Mouse (Mus musculus): Measurements from ENCODE around the gene Cd300lg. TPM values are rescaled to one million over a fixed set of nuclear protein-coding genes. Genes with fewer than 3 reads are reported as not detected.

Gene Cd300lg
- total and polyA plus RNA-seq, 3 experiments = not detected

- Histone ChIP-seq H3K27me3 (replicated peaks) (peaks cover 80% of the 10 kb centered on the region), H3K4me1 (ENCODE audit: control insufficient read depth in 1 of 2, insufficient read depth in 2 of 2) (peaks cover 0 to 9% of the 10 kb centered on the region in 2 experiments; a peak in 2 of 4 replicates), H3K79me2 (replicated peaks; ENCODE audit: control insufficient read depth, extremely low read depth, insufficient read depth, poor library complexity, severe bottlenecking) (no peaks in the 10 kb centered on the region), H3K27ac (ENCODE audit: insufficient read depth, low read depth) (no peak overlapping the region), H3K4me2 (ENCODE audit: insufficient read depth, low read depth, poor library complexity, severe bottlenecking) (no peak overlapping the region), H3K4me3 (replicated peaks in 1 of 3; ENCODE audit: low read depth in 2 of 3, low read length in 2 of 3, poor library complexity in 1 of 3) (no peak overlapping the region), H3K9me3 (replicated peaks; ENCODE audit: low read length) (peaks cover 3% of the 10 kb centered on the region), H3K36me3 (replicated peaks in 1 of 2; ENCODE audit: control insufficient read depth in 1 of 2, insufficient read depth in 1 of 2, low read length in 1 of 2) (no peaks in the 10 kb centered on the region), H3K9ac (ENCODE audit: insufficient read depth, low read depth) (no peak overlapping the region)
- dilution Hi-C loops (cut with MboI; ENCODE audit: extremely low pct_ligation_motif_present, extremely low pct_unique_long_range_greater_than_20kb, low sequenced_read_pairs) = no loop called here
- in situ Hi-C loops (cut with MboI; ENCODE audit: low pct_ligation_motif_present, low pct_unique_long_range_greater_than_20kb, low sequenced_read_pairs) = no loop called here
- no peak for DNase-seq (ENCODE audit: extremely low read depth)
- TF ChIP-seq E2F4 (IDR thresholded peaks at IDR 0.05; ENCODE audit: insufficient replicate concordance, low read depth, low read length) (no peak), POLR2AphosphoS2 (IDR thresholded peaks at IDR 0.05; ENCODE audit: low read depth, low read length) (no peak), CTCF (conservative IDR thresholded peaks at IDR 0.05 in 1 of 2, IDR thresholded peaks at IDR 0.05 in 1 of 2; ENCODE audit: low read depth in 2 of 2, low read length in 2 of 2) (no peak), SIN3A (IDR thresholded peaks at IDR 0.05; ENCODE audit: low read length) (no peak), CHD2 (IDR thresholded peaks at IDR 0.05; ENCODE audit: low read length) (no peak), PAX5 (IDR thresholded peaks at IDR 0.05; ENCODE audit: low read length) (no peak), UBTF (IDR thresholded peaks at IDR 0.05; ENCODE audit: low read depth, low read length) (no peak), MAZ (IDR thresholded peaks at IDR 0.05; ENCODE audit: low read depth, low read length) (no peak), ETS1 (conservative IDR thresholded peaks at IDR 0.05; ENCODE audit: low read depth, low read length) (no peak), USF1 (IDR thresholded peaks at IDR 0.05; ENCODE audit: low read depth, low read length) (no peak), RAD21 (IDR thresholded peaks at IDR 0.05; ENCODE audit: low read depth, low read length) (no peak), EP300 (IDR thresholded peaks at IDR 0.05; ENCODE audit: low read length) (no peak), CHD1 (IDR thresholded peaks at IDR 0.05; ENCODE audit: low read depth, low read length) (no peak), TCF12 (IDR thresholded peaks at IDR 0.05; ENCODE audit: low read depth, low read length) (no peak), MXI1 (IDR thresholded peaks at IDR 0.05; ENCODE audit: low read depth, low read length) (no peak), ZNF384 (IDR thresholded peaks at IDR 0.05; ENCODE audit: low read depth, low read length) (no peak), NRF1 (IDR thresholded peaks at IDR 0.05; ENCODE audit: low read depth, low read length) (no peak)
Measured at GRCm38 (mm10) chr11:102006688-102007087, 34.6 kb upstream of the Cd300lg start.

GRCm38 (mm10) chr11:102008372-102008771, 32.9 kb upstream of the Cd300lg start:
- Histone ChIP-seq H3K36me3 (replicated peaks in 1 of 2; ENCODE audit: control insufficient read depth in 1 of 2, insufficient read depth in 1 of 2, low read length in 1 of 2) (no peaks in the 10 kb centered on the region), H3K27me3 (replicated peaks) (peaks cover 87% of the 10 kb centered on the region), H3K4me1 (ENCODE audit: control insufficient read depth in 1 of 2, insufficient read depth in 2 of 2) (peaks cover 0 to 9% of the 10 kb centered on the region in 2 experiments; a peak in 2 of 4 replicates), H3K4me3 (replicated peaks in 1 of 3; ENCODE audit: low read depth in 2 of 3, low read length in 2 of 3, poor library complexity in 1 of 3) (no peak overlapping the region), H3K9me3 (replicated peaks; ENCODE audit: low read length) (peaks cover 3% of the 10 kb centered on the region), H3K27ac (ENCODE audit: insufficient read depth, low read depth) (no peak overlapping the region), H3K4me2 (ENCODE audit: insufficient read depth, low read depth, poor library complexity, severe bottlenecking) (no peak overlapping the region), H3K9ac (ENCODE audit: insufficient read depth, low read depth) (no peak overlapping the region), H3K79me2 (replicated peaks; ENCODE audit: control insufficient read depth, extremely low read depth, insufficient read depth, poor library complexity, severe bottlenecking) (no peaks in the 10 kb centered on the region)
- DNase-seq (ENCODE audit: extremely low read depth) = no peak
- in situ Hi-C loops (cut with MboI; ENCODE audit: low pct_ligation_motif_present, low pct_unique_long_range_greater_than_20kb, low sequenced_read_pairs) = no loop called here
- no peak for TF ChIP-seq JUN (IDR thresholded peaks at IDR 0.05; ENCODE audit: insufficient read depth, low read depth, low read length)
- no peak for TF ChIP-seq E2F4 (IDR thresholded peaks at IDR 0.05; ENCODE audit: insufficient replicate concordance, low read depth, low read length)
- TF ChIP-seq ZC3H11A (IDR thresholded peaks at IDR 0.05; ENCODE audit: low read depth, low read length) = no peak
- no peak for TF ChIP-seq RAD21 (IDR thresholded peaks at IDR 0.05; ENCODE audit: low read depth, low read length)
- no peak for TF ChIP-seq MYC (IDR thresholded peaks at IDR 0.05; ENCODE audit: low read depth, low read length)
- no peak for TF ChIP-seq RCOR1 (conservative IDR thresholded peaks at IDR 0.05; ENCODE audit: low read depth, low read length)
- no peak for TF ChIP-seq KAT2A (IDR thresholded peaks at IDR 0.05; ENCODE audit: insufficient replicate concordance, low read length)
- no peak for TF ChIP-seq SIN3A (IDR thresholded peaks at IDR 0.05; ENCODE audit: low read length)
- no peak for TF ChIP-seq BHLHE40 (IDR thresholded peaks at IDR 0.05; ENCODE audit: low read depth, low read length)
- no peak for TF ChIP-seq GABPA (IDR thresholded peaks at IDR 0.05; ENCODE audit: insufficient replicate concordance, low read depth, low read length)
- no peak for TF ChIP-seq IRF4 (IDR thresholded peaks at IDR 0.05; ENCODE audit: low read depth, low read length)
- TF ChIP-seq ZMIZ1 (IDR thresholded peaks at IDR 0.05; ENCODE audit: low read depth, low read length) = no peak
- no peak for TF ChIP-seq POLR2A (IDR thresholded peaks at IDR 0.05; ENCODE audit: low read depth, low read length)
- no peak for TF ChIP-seq ELF1 (IDR thresholded peaks at IDR 0.05; ENCODE audit: low read depth, low read length)
- no peak for TF ChIP-seq ETS1 (conservative IDR thresholded peaks at IDR 0.05; ENCODE audit: low read depth, low read length)
- TF ChIP-seq NELFE (IDR thresholded peaks at IDR 0.05; ENCODE audit: low read depth, low read length) = no peak
- dilution Hi-C loops (cut with MboI; ENCODE audit: extremely low pct_ligation_motif_present, extremely low pct_unique_long_range_greater_than_20kb, low sequenced_read_pairs) = no loop called here
